Mouse (Mus musculus): ENCODE data around the gene Dennd2c. TPM values are rescaled to one million over a fixed set of nuclear protein-coding genes. Genes with fewer than 3 reads are reported as not detected.

Dennd2c gene
- polyA plus RNA-seq, 2 experiments from 2014 or later, result 1.4 to 1.6 TPM

Other genes with a start within 250 kb of the Dennd2c start
- gene Sycp1, start 166.5 kb upstream of the Dennd2c start, polyA plus RNA-seq (2017; shearing (Covaris generic)), result not detected
- not detected for gene Nr1h5, start 138.5 kb upstream of the Dennd2c start, polyA plus RNA-seq (2017; shearing (Covaris generic))
- 10 to 100 TPM; 49.5 to 61.8 TPM for gene Sike1, start 106.9 kb upstream of the Dennd2c start, polyA plus RNA-seq (2017; shearing (Covaris generic))
- 100 to 1,000 TPM; 514 to 711 TPM for gene Csde1, start 82.2 kb upstream of the Dennd2c start, polyA plus RNA-seq (2017; shearing (Covaris generic))
- 100 to 1,000 TPM; 106 to 107 TPM for gene Nras, start 44.3 kb upstream of the Dennd2c start, polyA plus RNA-seq (2017; shearing (Covaris generic))
- gene Ampd1, start 28.6 kb upstream of the Dennd2c start, polyA plus RNA-seq (2017; shearing (Covaris generic)), result 1 to 10 TPM; 3.9 to 7.1 TPM
- gene Bcas2, start 69.1 kb downstream of the Dennd2c start, polyA plus RNA-seq (2017; shearing (Covaris generic)), result 100 to 1,000 TPM; 129 to 131 TPM
- gene Trim33, start 176.7 kb downstream of the Dennd2c start, polyA plus RNA-seq (2017; shearing (Covaris generic)), result 10 to 100 TPM; 58.5 to 71.2 TPM

Measured in CD4-positive, CD25-positive, alpha-beta regulatory T cell, adult 4 months (primary cell).